Mouse (Mus musculus): ENCODE measurements around the gene Vps16.

The Vps16 gene

DNA sequence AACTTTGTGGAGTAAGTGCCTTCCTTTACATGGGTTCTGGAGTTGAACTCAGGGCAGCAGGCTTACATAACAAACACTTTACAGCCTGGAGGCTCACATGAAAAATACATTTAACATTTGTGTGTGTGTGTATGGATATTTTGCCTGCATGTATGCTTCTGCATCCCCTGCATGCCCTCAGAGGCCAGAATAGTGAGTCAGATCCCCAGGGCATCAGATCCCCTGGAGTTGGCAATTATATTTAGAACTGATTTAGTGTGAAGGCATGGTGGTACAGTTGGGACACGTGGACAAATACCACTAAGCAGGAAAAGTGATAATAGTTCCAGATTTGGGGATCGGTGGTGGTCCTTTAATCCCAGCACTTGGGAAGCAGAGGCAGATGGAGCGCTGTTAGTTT lies 35.4 kb downstream of the Vps16 start:
- DNase-seq (ENCODE audit: low spot score in 2 of 2): no peak

DNA sequence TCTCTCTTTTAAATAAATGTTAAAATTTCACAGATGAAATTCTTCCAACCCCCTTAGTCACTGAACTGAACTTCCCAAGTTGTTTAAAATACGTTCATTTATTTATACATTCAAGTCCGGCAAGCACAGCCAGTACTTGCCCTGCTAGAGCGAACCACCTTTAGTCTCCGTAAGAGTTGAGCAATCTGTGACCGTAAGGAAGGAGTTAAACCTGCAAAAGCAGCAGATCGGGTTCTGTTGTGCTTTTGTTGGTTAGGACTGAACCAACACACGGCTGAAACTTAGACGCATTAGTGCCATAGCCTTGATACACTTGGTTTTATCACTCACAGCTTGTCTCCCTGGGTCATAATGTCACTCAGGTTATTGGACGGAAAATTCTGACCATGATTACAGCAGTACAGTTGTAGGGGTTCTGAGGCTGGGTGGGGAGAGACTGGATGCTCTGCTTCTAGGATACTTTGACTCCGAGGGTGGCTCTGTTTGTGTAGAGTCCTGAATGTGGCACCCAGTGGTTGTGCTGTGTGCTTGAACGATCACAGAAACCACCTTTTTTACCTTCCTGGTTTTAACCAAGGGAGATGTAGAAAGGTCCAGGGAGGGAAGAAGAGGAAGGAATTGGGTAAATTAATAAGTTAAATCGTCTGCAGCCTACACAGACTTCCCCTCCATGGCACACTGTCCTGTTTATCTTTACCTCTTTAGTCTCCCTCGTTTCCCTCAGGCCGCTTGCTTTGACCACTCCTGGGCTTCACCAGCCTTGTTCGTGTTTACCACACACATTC lies 37.3 kb downstream of the Vps16 start:
- DNase-seq (ENCODE audit: low spot score in 2 of 2): no peak

DNA sequence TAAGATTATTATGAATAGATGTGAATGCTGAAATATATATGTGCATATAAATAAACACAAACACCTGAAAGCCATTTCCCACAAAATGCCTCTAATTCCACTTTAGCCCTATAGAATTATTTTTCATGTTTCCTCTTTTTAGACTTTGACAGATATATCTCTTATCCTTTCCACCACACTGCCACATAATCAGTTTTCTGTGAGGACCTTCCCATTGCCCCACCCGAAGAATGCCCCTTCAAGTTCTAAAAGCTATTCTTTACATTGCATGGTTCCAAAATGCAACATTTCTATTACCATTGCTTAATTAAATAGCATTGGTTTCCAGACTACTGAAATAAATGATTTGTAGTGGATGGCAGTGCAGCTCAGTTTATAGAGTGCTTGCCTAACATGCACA lies 42.3 kb downstream of the Vps16 start:
- no peak for DNase-seq (ENCODE audit: low spot score in 2 of 2)

DNA sequence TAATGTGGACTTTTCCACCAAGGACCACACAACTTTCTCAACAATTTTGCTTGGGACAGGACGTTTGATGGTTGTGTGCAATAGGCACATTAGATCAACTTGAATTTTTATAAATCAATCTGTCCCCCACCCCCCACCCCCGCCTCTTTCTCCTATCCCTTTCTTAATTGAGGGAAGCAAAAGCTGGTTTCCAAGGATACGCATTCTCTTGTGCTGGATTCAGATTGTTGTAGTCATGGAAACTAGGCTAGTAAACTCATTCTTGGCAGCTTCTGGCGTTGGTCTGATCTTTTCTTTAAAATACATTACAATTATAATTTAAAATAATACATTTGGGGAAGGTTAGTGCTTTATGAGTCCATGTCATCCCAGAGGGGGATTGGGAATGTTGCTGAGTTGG lies 45.2 kb downstream of the Vps16 start:
- DNase-seq (ENCODE audit: low spot score in 2 of 2): no peak

DNA sequence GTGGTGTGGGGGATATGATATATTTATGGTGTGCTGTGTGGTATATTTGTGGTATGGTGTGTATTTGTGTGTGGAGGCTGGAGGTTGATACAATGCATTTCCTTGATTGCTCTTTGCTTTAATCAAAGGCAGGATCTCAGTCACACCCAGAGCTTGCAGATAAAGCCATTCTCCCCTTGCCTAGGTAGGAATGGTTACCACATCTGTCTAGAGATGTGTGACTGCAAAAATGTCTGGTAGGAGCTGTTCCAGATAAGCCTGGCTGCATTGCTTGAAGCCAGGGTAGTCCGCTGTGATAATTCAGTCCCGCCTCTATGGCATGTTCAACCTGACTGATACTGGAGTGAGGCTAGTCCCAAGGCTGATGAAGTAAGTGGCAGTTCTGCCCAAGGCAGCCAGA lies 45.8 kb downstream of the Vps16 start:
- DNase-seq (ENCODE audit: low spot score in 2 of 2): no peak

DNA sequence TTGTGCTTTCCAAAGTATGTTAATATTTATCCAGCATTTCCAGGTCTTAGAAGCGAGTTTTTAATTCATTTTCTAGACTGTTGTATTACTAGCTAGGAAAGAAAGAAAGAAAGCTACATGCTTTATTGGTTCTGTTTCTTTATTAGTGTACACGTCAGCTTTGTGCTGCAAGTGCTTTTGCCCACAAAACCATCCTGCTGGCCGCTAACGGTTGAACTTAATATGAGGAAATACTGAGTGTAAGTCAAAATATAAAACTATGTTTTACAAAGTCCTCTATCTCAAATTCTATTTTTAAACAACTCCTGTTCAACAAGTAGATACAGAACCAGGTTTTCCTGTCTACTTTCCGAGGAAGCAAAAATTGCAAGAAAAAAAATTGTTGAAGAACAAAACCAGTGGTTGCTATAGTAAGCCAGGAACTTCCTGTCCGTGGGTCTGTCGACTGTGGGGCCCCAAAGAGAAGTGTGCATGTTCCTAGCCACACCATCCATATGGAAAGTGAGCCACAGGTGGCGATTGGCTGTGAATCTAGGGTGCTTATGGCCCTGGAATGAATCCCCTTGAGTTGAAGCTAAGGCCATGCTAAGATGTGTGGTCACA lies 48.9 kb downstream of the Vps16 start:
- DNase-seq (ENCODE audit: low spot score in 2 of 2): no peak

DNA sequence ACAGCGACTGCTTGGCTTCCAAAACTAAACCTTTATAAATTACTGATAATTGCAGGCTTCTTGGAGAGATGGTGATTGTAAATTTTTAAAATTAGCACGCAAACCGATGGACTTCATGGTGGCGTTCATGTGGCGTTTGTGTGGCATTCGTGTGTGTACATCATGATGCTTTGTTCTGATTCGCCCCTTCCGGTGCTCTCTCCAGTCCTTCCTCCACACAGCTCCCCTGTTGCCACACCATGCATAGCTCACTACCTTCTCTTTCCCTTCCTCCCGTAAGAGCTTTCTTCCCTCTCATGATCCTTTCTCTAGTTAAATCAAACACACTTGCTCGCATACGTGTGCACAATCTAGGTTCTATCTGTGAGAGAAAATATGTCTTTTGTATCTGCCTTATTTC lies 51.6 kb downstream of the Vps16 start:
- no peak for DNase-seq (ENCODE audit: low spot score in 2 of 2)

DNA sequence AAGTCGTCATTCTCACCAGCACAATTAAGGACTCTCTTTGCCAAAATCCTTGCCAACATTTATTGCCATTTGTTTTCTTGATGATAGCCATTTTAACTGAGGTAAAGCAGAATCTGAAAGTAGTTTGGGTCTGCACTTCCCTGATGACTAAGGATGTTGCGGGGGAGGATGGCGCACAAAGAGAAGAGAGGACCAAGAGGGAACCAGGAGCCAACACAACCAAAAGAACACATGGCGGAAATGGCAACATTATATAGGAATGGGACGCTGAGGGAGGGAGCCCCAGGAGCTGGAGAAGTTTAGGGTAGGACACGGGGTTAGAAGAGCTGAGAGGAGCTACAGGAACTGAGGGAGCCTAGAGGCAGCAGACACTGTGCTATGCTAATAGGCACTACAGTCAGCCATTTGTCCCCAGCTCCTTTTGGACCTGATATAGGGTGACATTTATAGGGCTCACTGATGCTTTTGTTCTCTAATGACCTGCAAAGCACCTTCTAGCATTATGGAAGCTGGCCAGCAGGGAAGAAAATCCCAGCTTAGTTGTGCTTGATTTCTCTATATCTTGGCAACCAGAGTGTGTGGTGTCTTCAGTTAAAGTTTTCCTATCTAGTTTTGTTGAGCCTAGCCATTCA lies 52.6 kb downstream of the Vps16 start:
- DNase-seq (ENCODE audit: low spot score in 2 of 2): no peak

DNA sequence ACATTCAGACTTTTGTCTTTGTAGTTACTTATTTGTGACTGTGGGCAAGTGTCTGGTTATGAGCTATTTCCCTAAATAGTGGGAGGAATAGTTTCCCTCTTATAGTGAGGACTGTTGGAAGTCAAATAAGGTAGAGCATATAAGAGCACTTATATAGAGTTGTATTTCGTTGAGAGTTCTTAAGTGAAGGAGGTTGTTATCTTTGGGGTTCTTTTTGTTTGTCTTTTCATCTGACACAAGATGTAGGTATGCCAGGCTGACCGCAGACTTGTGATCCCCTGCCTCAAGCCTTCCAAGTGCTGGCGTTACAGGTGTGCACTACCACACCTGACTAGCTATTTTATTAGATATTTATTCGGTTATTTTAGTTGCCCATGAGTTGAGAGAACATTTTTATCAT lies 58.0 kb downstream of the Vps16 start:
- DNase-seq (ENCODE audit: low spot score in 2 of 2): no peak

DNA sequence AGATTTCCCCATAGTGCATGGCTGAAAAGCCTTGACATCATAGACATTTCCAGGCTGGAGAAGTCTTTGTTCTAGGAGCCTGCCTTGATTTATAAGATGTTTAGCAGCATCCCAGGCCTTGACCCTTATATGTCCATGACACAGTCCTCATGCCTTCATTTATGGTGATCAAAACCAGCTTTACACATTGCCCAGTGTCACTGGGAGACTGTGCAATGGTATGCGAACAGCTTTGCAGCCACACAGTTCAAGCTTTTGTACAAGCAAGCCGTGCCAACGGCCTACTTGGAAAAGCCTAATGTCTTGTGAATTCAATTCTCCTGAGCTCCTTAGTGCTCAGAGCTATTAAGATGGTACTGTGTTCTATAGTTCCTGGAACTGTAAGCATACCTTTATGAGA lies 58.6 kb downstream of the Vps16 start:
- no peak for DNase-seq (ENCODE audit: low spot score in 2 of 2)

DNA sequence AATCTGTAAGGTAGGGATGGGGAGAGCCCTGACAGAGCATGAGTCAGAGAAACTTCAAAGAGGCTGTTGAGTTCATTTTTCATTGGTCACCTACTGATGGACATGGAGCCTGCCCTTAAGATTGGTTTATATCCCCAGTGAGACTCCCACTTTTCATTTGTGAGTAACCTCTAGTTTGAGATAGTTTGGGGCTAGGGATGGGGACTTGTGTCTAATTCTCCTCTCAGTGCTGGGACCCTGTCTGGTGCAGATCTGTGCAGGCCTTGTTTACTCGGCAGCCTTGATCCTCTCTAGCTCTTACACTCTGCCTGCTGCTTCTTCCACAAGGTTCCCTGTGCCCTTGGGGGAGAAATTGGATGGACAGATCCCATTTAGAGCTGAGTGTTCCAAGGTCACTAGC lies 60.1 kb downstream of the Vps16 start:
- no peak for DNase-seq (ENCODE audit: low spot score in 2 of 2)

DNA sequence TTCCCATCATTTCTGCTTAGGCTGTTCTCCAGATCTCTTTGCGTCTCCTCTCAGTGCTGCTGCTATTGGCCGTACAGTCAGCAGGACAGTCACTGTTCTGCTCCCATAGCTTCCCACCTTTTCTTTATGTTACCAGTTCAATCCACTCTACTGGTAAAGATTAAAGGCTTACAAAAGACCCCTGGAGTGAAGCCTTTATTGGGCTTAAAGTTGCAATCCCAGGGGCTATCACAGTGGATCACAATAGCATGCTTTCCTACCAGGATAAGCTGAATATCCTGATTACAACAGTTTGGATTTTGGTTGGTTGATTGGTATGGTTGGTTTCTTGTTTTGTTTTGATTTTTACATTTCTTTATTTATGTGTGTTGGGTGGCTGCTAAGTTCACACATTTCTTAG lies 63.9 kb downstream of the Vps16 start:
- DNase-seq (ENCODE audit: low spot score in 2 of 2): no peak

DNA sequence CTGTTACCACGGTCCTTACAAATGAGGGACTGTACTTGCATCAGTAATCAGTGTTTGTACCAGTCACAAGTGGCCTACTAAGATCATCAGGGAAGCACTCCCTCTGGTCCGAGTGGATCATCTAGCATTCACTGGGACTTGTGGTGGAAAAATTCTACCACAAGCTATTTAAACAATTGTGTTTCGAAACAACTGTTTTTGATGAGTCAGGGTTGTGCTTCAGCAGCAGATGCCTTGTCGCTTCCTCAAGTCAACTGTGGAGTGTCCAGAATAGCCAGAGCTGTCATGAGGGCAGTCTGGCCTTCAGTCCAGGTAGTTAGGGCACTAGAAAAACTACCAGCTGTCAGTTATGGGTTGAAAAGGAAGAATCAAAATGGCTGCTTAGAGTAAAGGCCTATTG lies 64.5 kb downstream of the Vps16 start:
- no peak for DNase-seq (ENCODE audit: low spot score in 2 of 2)

DNA sequence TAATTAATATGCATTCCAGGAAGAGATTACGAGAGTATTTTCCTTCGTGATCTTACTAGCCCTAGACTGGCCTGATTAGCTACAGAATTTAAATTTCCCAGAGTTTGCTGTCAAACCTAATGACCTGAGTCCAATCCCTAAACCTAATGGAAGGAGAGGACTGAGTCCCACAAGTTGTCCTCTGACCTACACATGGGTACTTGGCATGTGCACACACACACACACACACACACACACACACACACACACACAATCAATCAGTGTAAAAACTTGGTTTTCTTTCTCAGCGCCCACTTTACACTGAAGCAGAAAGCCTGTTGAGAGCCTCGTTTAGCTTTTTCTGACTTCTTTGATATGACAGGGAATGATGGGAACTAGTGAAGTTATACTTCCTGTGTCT lies 67.0 kb downstream of the Vps16 start:
- no peak for DNase-seq (ENCODE audit: low spot score in 2 of 2)

DNA sequence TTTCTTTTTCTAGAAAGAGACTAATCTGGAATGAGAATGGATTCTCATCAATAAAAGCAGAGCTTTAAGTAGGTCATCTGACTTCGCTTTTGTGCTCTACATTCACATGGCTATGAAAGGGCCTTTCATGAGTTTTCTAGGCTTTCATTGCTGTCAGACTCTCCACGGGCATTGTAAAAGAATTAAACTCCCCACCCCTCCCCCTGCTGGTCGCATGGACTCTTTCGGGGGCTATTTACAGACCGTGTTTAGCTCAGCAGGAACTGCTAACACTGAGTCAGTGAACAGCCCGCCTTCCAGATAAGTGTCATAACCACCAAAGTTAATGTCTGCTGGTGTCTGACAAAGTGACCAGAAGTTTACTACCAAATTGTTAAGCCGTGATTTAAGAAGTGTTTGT lies 67.4 kb downstream of the Vps16 start:
- DNase-seq (ENCODE audit: low spot score in 2 of 2): peak; percentile 44 to 45
